Mouse (Mus musculus) liver, embryonic 14.5 days (tissue): ENCODE results near the gene Use1.

Experiments
- CTCF ChIP-seq: IDR thresholded peaks from 2 replicates; pipeline ENCODE4 v1.5.1; 2016; ENCODE audit warnings: antibody characterized with exemption, low read depth, control low read depth
- EP300 ChIP-seq: IDR thresholded peaks from 2 replicates; pipeline ENCODE4 v1.6.1; 2016; ENCODE audit warnings: antibody characterized with exemption, low read depth

DNA sequence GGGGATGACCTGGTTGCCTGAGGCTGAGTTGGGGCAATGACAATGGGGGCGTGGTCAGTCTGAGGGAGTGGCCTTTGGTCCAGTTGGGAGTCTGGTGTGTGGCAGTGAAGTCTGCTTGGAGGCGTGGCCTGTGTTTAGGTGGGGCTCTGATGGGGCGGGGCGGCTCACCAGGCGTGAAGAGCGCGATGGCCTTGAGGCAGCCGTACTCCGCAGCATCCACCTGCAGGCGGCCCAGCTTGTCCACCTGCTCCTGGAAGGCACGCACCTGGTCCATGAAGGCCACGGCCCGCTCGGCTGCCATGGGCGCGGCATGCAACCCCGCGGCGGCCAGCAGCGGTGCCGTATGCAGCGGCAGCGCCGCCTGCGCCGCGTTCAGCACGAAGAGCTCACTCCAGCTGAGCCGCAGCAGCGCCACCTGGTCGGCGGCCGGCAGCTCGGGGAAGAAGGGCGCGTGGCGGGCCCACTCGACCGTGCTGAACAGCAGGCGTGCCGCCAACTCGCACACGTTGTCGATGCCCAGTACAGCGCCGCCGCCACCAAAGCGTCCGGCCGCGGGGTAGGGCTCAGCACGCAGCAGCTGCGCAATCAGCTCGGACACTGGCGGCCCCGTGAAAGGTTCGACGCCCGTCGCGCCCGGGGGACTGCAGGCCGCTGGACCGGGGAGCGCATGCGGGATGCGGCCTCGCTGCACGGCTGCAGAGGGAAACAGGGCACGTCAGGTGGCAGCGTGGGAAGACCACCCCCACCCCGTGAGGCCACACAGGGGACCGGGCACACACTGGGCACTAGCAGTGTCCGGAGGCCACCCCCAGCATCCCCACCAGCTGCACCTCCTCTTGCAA is 9.2 kb downstream of the Use1 start:
- TF ChIP-seq EP300 (no peak), CTCF (0 out of 2 replicates have a peak, but pooled peaks have one; percentile 5)
